Mouse (Mus musculus) thymus, adult 2 months (tissue): ENCODE data around the gene Insc. TPM values are rescaled to one million over a fixed set of nuclear protein-coding genes. Genes with fewer than 3 reads are reported as not detected.

Source experiments
- DNase-seq: peaks from one replicate; pipeline ENCODE4 v3.0.0; 2021
- H3K27ac ChIP-seq: fragments of 200-500 bp; 2 replicates; pipeline ENCODE4 v1.5.1; 2012; ENCODE audit warnings: low read length, control low read depth; ENCODE audit not compliant: control insufficient read depth, insufficient read depth
- H3K27me3 ChIP-seq: fragments of 200-500 bp; 2 replicates; pipeline ENCODE4 v1.6.1; 2012; ENCODE audit warnings: mild to moderate bottlenecking, low read length, moderate library complexity, mixed read lengths; ENCODE audit not compliant: control insufficient read depth, insufficient read depth
- H3K36me3 ChIP-seq: fragments of 200-500 bp; 2 replicates; pipeline ENCODE4 v1.6.1; 2012; ENCODE audit warnings: mild to moderate bottlenecking, low read length, moderate library complexity; ENCODE audit not compliant: control insufficient read depth, insufficient read depth
- H3K4me1 ChIP-seq: fragments of 200-500 bp; replicated peaks from 2 replicates; pipeline ENCODE4 v1.6.1; 2012; ENCODE audit warnings: low read length; ENCODE audit not compliant: control insufficient read depth, insufficient read depth
- H3K4me3 ChIP-seq: fragments of 200-500 bp; 2 replicates; pipeline ENCODE4 v1.5.1; 2012; ENCODE audit warnings: mild to moderate bottlenecking, low read length, control low read depth, moderate library complexity; ENCODE audit not compliant: control insufficient read depth, insufficient read depth
- CTCF ChIP-seq: fragments of 200-500 bp; IDR thresholded peaks from 2 replicates; pipeline ENCODE4 v1.5.1; 2012; ENCODE audit warnings: mild to moderate bottlenecking, control low read depth, low read length, moderate library complexity, borderline replicate concordance; ENCODE audit not compliant: control insufficient read depth, poor library complexity, insufficient read depth; ENCODE audit errors: extremely low read depth
- POLR2A ChIP-seq: fragments of 200-500 bp; IDR thresholded peaks from 2 replicates; pipeline ENCODE4 v1.6.1; 2012; ENCODE audit warnings: mild to moderate bottlenecking, low read length, control low read depth, moderate library complexity; ENCODE audit not compliant: control insufficient read depth, poor library complexity, insufficient read depth; ENCODE audit errors: extremely low read depth
- WGBS: fragments of 180-500 bp; shearing (Covaris S2); methylation state at CpG from one replicate; pipeline ENCODE4 v1.1.7; 2018; 5-methylcytosine and 5-hydroxymethylcytosine counted together
- polyA plus RNA-seq: library from polyadenylated mRNA; depleted of rRNA; stranded (reverse); fragments of >200 nt; gene quantifications from 2 replicates; pipeline ENCODE4 v1.2.3, GENCODE M21; 2012; rRNA removed

The Insc gene
- polyA plus RNA-seq, result 0.26 and 0.55 TPM in 2 replicates

GRCm38 (mm10) chr7:114743022-114743780 lies at the start of gene Insc:
Insc (plus strand) TSS chr7:114743694.
- WGBS, result 87% methylated on average over 5 of the region's 5 CpGs

GRCm38 (mm10) chr7:114700871-114701270 lies 42.6 kb upstream of the Insc start:
- no peaks in the 10 kb centered on the region for H3K4me1 ChIP-seq
- TF ChIP-seq POLR2A (no peak), CTCF (no peak)
- no peaks in the 10 kb centered on the region for H3K27me3 ChIP-seq
- WGBS, result 86% methylated on average over 2 of the region's 2 CpGs
- no peak overlapping the region for H3K4me3 ChIP-seq
- DNase-seq, result no peak
- no peak overlapping the region for H3K27ac ChIP-seq
- H3K36me3 ChIP-seq, result no peaks in the 10 kb centered on the region

More at GRCm38 (mm10) chr7:114743022-114743780, at the start of gene Insc:
- Histone ChIP-seq H3K27me3 (peaks cover 3% of the 10 kb centered on the region; the same call in 1 of the 2 replicates), H3K36me3 (no peaks in the 10 kb centered on the region), H3K4me3 (no peak within 1 kb of the TSS), H3K27ac (no peak within 1 kb of the TSS), H3K4me1 (peaks cover 28% of the 10 kb centered on the region)
- DNase-seq, result no peak
- TF ChIP-seq POLR2A (no peak), CTCF (no peak)

GRCm38 (mm10) chr7:114706716-114707115 lies 36.8 kb upstream of the Insc start:
- Histone ChIP-seq H3K4me1 (no peaks in the 10 kb centered on the region), H3K27ac (no peak overlapping the region), H3K36me3 (no peaks in the 10 kb centered on the region), H3K4me3 (no peak overlapping the region), H3K27me3 (no peaks in the 10 kb centered on the region)
- WGBS, result 88% methylated on average over 4 of the region's 4 CpGs
- no peak for DNase-seq
- TF ChIP-seq CTCF (no peak), POLR2A (no peak)

DNA sequence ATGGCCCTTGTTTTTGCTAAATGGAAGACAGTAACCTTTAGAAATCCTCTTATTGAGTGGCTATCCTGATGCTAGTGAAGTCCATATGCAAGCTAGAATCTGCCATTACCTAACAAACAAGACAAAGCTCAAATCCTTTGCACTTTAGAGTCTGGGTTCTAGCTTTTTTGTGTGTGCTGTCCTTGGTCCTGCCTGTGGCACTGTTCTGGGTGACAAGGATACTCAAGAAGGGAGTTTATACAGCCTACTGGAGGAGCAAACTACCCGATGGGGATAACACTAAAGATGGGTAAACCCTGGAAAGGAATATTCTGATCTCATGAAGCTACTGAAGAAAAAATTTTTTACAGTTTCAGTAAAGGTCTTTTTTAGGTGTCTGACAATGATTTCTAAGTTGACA lies 36.1 kb upstream of the Insc start:
- TF ChIP-seq POLR2A, result no peak
- no peak for TF ChIP-seq CTCF
- no peak overlapping the region for H3K27ac ChIP-seq
- H3K4me1 ChIP-seq, result no peaks in the 10 kb centered on the region
- no peaks in the 10 kb centered on the region for H3K27me3 ChIP-seq
- H3K4me3 ChIP-seq, result no peak overlapping the region
- H3K36me3 ChIP-seq, result no peaks in the 10 kb centered on the region
- DNase-seq, result no peak
- WGBS, result 82% methylated on average over 1 of the region's 1 CpGs

- Histone ChIP-seq H3K27ac (no peak overlapping the region), H3K4me3 (no peak overlapping the region), H3K4me1 (no peaks in the 10 kb centered on the region), H3K36me3 (no peaks in the 10 kb centered on the region), H3K27me3 (no peaks in the 10 kb centered on the region)
- TF ChIP-seq POLR2A (no peak), CTCF (no peak)
- WGBS, result 89% methylated on average over 2 of the region's 2 CpGs
- DNase-seq, result no peak
These were observed 33.1 kb upstream of the Insc start for GRCm38 (mm10) chr7:114710419-114710818.

DNA sequence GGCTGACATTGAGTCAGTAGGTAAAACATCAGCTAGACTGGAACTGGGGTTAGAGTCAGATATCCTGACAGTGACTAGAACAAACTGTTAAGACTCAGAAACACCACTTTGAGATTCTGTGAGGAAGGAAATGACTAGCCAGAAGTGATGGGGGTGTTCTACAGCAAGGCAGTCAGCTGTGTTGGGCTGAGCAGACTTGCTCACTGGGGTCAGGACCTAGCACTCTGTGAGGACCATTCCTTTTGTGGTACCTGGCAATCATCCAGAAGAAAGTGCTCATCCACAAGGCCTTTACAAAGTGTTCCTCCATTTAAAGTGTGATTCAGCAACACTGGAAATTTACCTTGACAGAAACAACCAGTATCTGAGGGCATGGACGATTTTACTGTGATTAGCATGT lies 31.0 kb upstream of the Insc start:
- Histone ChIP-seq H3K27ac (no peak overlapping the region), H3K27me3 (no peaks in the 10 kb centered on the region), H3K4me3 (no peak overlapping the region), H3K36me3 (no peaks in the 10 kb centered on the region), H3K4me1 (no peaks in the 10 kb centered on the region)
- TF ChIP-seq CTCF (no peak), POLR2A (no peak)
- no peak for DNase-seq
- 5% methylated on average over 1 of the region's 1 CpGs for WGBS

- Histone ChIP-seq H3K4me3 (no peak within 1 kb of the TSS), H3K27me3 (no peaks in the 10 kb centered on the region; the same call in 1 of the 2 replicates), H3K36me3 (no peaks in the 10 kb centered on the region), H3K27ac (no peak within 1 kb of the TSS), H3K4me1 (peaks cover 12% of the 10 kb centered on the region)
- DNase-seq, result no peak
- TF ChIP-seq POLR2A (no peak), CTCF (no peak)
- 7% methylated on average over 11 of the region's 11 CpGs for WGBS
These were observed 25.2 kb upstream of the Insc start, which contains the start of gene Calcb for GRCm38 (mm10) chr7:114718300-114718699. Calcb (plus strand) TSS chr7:114718643.
